Mouse (Mus musculus) left cerebral cortex, adult 9 months (tissue): ENCODE results near the gene Rab4a.
A peak's percentile ranks its signal among the peaks of the same experiment; 100 is the strongest.

Source experiments
- DNase-seq, 2 experiments: peaks; one replicate each; pipeline ENCODE4 v3.0.0; 2022; ENCODE audit warnings: low spot score in 2 of 2

The Rab4a gene

GRCm38 (mm10) chr8:123805718-123806373, at the start of gene Rab4a:
TSS of gene Rab4a (plus strand) at chr8:123805985.
- peak; percentile 54 to 72 for DNase-seq

GRCm38 (mm10) chr8:123756901-123757300, 48.9 kb upstream of the Rab4a start:
- no peak for DNase-seq

- DNase-seq, result no peak
These were observed 46.9 kb upstream of the Rab4a start for GRCm38 (mm10) chr8:123758935-123759334.

GRCm38 (mm10) chr8:123759933-123760332, 45.9 kb upstream of the Rab4a start:
- DNase-seq, result no peak

GRCm38 (mm10) chr8:123760579-123760978, 45.2 kb upstream of the Rab4a start:
- DNase-seq, result no peak

GRCm38 (mm10) chr8:123761266-123761882, 44.4 kb upstream of the Rab4a start:
- no peak for DNase-seq

- no peak for DNase-seq
These were observed 43.9 kb upstream of the Rab4a start for GRCm38 (mm10) chr8:123761883-123762270.

GRCm38 (mm10) chr8:123763355-123763754, 42.4 kb upstream of the Rab4a start:
- no peak for DNase-seq

- DNase-seq, result peak in 1 of 2 experiments; percentile 51
These were observed 41.1 kb upstream of the Rab4a start for GRCm38 (mm10) chr8:123764671-123765070.

- DNase-seq, result no peak
These were observed 39.3 kb upstream of the Rab4a start for GRCm38 (mm10) chr8:123766516-123766915.

- no peak for DNase-seq
These were observed 37.9 kb upstream of the Rab4a start for GRCm38 (mm10) chr8:123767874-123768273.

GRCm38 (mm10) chr8:123768492-123769356, 37.1 kb upstream of the Rab4a start:
- peak in 1 of 2 experiments; percentile 65 for DNase-seq

GRCm38 (mm10) chr8:123773468-123773867, 32.3 kb upstream of the Rab4a start:
- no peak for DNase-seq

- DNase-seq, result no peak
These were observed 31.3 kb upstream of the Rab4a start for GRCm38 (mm10) chr8:123774491-123774890.

GRCm38 (mm10) chr8:123777319-123777718, 28.5 kb upstream of the Rab4a start:
- DNase-seq, result peak in 1 of 2 experiments; percentile 56

- DNase-seq, result no peak
These were observed 25.3 kb upstream of the Rab4a start for GRCm38 (mm10) chr8:123780471-123780870.

GRCm38 (mm10) chr8:123781256-123781655, 24.5 kb upstream of the Rab4a start:
- no peak for DNase-seq

- peak; percentile 42 to 90 for DNase-seq
These were observed 22.1 kb upstream of the Rab4a start for GRCm38 (mm10) chr8:123783525-123784249.

- peak in 1 of 2 experiments; percentile 55 for DNase-seq
These were observed 19.6 kb upstream of the Rab4a start for GRCm38 (mm10) chr8:123786166-123786565.

- DNase-seq, result no peak
These were observed 19.1 kb upstream of the Rab4a start for GRCm38 (mm10) chr8:123786644-123787043.

- no peak for DNase-seq
These were observed 18.4 kb upstream of the Rab4a start for GRCm38 (mm10) chr8:123787254-123787897.
